Mouse (Mus musculus) layer of hippocampus, postnatal 10 days (tissue): ENCODE measurements around the gene Ceacam16. TPM values are rescaled to one million over a fixed set of nuclear protein-coding genes. Genes with fewer than 3 reads are reported as not detected.

Experiments
- DNase-seq, 2 experiments: peaks; one replicate each; pipeline ENCODE4 v3.0.0; 2021; ENCODE audit warnings: low spot score in 2 of 2
- long read RNA-seq: library from polyadenylated mRNA; stranded (forward); transcript quantifications from one replicate; pipeline ENCODE4 v2.0.0, GENCODE M21; 2023
- total RNA-seq, 2 experiments: library from RNA; stranded (reverse); gene quantifications; 2 replicates each; pipeline ENCODE4 v1.2.3; 2021

Ceacam16 gene
- total RNA-seq, result not detected
- long read RNA-seq, result 0 reads

- DNase-seq, result no peak
These were observed at the start of gene Ceacam16 for GRCm38 (mm10) chr7:19861199-19861598. Gene Ceacam16 (minus strand): TSS chr7:19861299.

- DNase-seq, result peak; percentile 81 to 86
These were observed 49.6 kb upstream of the Ceacam16 start for GRCm38 (mm10) chr7:19910421-19911291.

GRCm38 (mm10) chr7:19889881-19890280 lies 28.8 kb upstream of the Ceacam16 start:
- DNase-seq, result peak; percentile 59 to 60

GRCm38 (mm10) chr7:19887849-19888248 lies 26.8 kb upstream of the Ceacam16 start, which contains the start of gene Ceacam19:
Gene Ceacam19 (minus strand): TSS chr7:19887965.
- no peak for DNase-seq

- no peak for DNase-seq
These were observed 19.7 kb upstream of the Ceacam16 start for GRCm38 (mm10) chr7:19880754-19881153.

- DNase-seq, result no peak
These were observed 15.8 kb upstream of the Ceacam16 start for GRCm38 (mm10) chr7:19876781-19877425.

- DNase-seq, result peak; percentile 58 to 65
These were observed 15.0 kb upstream of the Ceacam16 start for GRCm38 (mm10) chr7:19875948-19876682.

- peak in 1 of 2 experiments; percentile 34 for DNase-seq
These were observed 11.0 kb upstream of the Ceacam16 start for GRCm38 (mm10) chr7:19871943-19872601.

- no peak for DNase-seq
These were observed 10.1 kb upstream of the Ceacam16 start for GRCm38 (mm10) chr7:19871137-19871621.

- DNase-seq, result no peak
These were observed 6.8 kb upstream of the Ceacam16 start for GRCm38 (mm10) chr7:19867751-19868399.

- DNase-seq, result no peak
These were observed 5.4 kb upstream of the Ceacam16 start for GRCm38 (mm10) chr7:19866490-19866889.

GRCm38 (mm10) chr7:19865246-19866036 lies 4.3 kb upstream of the Ceacam16 start:
- no peak for DNase-seq

- DNase-seq, result no peak
These were observed 3.1 kb upstream of the Ceacam16 start for GRCm38 (mm10) chr7:19864241-19864640.

- DNase-seq, result no peak
These were observed 1.4 kb downstream of the Ceacam16 start for GRCm38 (mm10) chr7:19859740-19860139.

GRCm38 (mm10) chr7:19856283-19856682 lies 4.8 kb downstream of the Ceacam16 start:
- no peak for DNase-seq

- DNase-seq, result no peak
These were observed 5.4 kb downstream of the Ceacam16 start for GRCm38 (mm10) chr7:19855663-19856062.

- DNase-seq, result no peak
These were observed 7.6 kb downstream of the Ceacam16 start for GRCm38 (mm10) chr7:19853526-19853925.

GRCm38 (mm10) chr7:19851858-19852570 lies 9.1 kb downstream of the Ceacam16 start, which contains the start of gene Gm19345:
Gene Gm19345 (plus strand): TSS chr7:19852003.
- DNase-seq, result peak; percentile 29 to 54
